Mouse (Mus musculus): ENCODE measurements around the gene Gm3336.
A peak's percentile ranks its signal among the peaks of the same experiment; 100 is the strongest.

The Gm3336 gene

DNA sequence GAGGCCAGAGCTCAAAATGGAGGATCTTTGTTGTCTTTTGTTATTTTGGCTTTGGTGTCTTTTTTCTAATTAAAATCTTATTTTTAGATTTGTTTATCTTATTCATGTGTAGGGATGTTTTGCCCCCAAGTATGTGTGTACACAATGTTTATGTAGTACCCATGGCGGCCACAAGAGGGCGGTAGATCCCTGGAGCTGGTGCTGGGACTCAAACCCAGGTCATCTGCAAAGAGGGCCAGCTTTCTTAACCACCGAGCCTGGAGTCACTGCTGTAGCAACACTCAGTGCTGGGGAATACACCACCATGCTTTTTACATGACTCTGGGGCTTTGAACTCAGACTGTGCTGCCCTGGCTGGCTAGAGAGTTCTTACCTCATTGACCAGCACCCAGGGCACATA lies 45.0 kb downstream of the Gm3336 start:
- peak in 1 of 2 experiments; percentile 67 for DNase-seq (ENCODE audit: low spot score in 2 of 2)

DNA sequence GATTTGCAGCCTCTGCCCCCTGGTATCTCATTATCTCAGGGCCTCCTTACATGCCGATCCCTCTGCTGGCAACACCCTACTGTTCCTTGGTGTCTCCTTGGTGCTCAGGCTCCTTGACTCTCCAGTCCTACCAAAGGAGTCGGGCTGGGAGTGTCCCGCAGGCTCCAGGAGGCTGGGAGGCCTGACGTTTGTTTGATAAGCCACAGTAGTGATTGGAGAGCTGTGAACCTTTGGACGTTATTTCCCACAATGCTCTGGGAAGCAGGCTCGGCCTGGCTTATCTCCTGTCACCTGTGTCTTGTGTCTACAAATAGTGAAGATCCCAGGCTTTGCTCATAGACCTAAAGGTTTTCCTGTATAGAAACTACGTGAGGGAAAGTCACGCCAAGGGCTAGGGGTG lies 45.7 kb downstream of the Gm3336 start:
- no peak for DNase-seq (ENCODE audit: low spot score in 2 of 2)

DNA sequence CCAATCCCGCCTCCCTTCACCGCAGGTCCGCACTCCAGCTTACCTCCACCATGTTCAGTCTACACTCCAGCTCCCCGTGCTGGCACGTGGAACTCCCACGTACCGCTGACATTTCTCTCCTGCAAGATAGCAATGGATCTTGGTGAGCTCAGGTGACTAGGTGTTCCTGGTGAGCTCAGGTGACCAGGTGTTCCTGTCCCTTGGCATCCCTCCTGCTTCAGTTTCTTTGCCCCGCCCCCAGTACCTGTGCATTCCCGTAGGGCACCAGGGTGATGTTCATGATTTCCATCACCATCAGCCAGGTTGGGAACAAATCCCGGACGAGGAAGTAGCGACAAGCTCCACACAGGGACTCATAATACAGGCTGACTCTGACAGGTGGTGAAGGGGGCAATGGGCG lies 46.3 kb downstream of the Gm3336 start:
- no peak for DNase-seq (ENCODE audit: low spot score in 2 of 2)

- no peak for DNase-seq (ENCODE audit: low spot score in 2 of 2)
Observed at GRCm38 (mm10) chr8:70765329-70765728, 47.0 kb downstream of the Gm3336 start.

DNA sequence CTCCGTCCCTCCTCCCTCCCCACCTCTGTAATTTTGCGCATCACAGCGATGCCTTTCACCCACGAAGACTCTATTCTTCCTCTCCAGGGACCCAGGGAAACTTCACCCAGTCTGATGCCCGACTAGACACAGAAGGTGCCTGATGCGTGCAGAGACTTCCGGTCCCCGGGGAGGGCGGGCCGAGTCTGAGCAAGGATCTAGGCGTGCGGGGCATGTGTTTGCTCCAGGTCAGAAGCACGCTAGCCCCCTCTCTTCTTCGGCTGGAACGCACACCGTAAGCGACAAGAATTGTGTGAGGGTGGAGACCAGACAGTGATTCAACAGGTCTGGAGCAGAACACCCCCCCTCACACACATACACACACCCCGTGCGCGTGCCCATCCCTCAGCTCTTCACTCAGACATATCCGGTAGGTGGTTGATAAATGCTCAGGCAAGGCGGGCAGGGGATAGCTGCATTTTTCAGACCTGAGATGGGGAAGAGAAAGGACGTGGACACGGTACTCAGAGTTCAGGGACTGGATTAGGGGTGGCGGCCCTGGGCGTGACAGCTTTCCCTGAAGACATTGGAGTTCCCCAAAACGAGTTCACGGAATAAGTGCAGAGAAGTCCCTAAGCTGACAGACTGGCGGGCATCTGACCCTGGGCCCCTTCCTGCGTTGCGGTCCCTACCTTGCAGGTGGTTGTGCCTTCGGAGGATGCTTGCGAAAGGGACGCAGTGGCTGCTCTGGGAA lies 47.7 kb downstream of the Gm3336 start:
- DNase-seq (ENCODE audit: low spot score in 2 of 2) = no peak

DNA sequence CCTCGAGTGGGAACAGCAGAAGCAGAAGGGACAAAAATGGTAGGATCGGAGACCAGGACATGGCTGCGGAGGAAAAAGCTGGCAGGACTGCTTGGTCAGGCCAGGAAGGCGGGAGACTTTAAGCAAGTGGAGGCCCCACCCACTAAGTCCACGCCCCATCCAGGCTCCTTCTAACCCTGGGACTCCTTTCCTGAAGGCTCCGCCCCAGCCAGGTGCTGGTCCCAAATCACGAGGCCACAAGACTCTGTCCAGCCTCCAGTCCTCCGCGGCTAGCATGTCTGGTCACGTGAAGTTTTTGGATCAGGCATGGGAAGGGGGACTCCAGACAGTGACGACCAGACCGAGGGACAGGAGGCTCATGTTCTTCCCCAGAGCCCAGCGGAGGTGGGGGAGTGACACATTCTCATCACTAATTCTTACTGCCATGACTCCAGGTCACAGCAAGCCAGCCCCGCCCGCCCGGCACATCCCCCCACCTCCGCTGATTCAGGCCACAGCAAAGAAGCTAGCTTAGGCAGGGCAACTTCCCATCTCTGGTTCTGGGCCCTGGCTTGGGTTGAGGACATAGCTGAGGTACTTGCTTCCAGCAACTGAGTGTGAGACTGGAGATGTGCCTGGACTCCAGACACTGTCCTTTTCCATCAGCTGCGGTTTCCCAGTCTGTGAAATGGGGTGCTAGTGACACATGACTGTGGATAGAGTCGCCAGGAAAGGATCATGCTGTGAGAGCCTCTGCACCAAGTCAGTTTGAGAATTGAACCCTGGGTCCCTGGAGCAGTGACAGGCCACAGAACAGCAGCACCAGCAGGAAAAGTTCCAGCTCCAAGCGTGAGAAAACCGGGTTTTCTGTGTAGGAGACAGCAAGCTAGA lies 48.5 kb downstream of the Gm3336 start:
- no peak for DNase-seq (ENCODE audit: low spot score in 2 of 2)

DNA sequence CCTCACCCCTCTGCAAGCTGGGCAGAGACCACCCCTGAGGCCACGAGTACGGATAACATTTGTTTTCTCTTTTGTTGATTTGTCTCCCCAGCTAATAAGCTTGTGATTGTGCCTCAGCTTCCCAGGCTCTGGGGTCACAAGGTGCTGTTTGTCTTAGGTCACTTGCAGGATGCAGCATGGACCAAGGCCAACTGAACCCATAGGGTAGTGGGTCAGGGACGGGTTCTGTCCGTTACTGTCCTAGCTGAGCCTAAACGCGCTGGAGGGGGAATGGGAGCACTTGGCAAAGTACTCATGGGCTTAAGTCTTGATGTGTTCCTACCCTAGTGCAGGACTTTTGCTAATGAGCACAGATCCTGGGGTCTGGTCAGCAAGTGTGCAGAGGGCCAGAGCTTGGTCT lies 49.2 kb downstream of the Gm3336 start:
- no peak for DNase-seq (ENCODE audit: low spot score in 2 of 2)

DNA sequence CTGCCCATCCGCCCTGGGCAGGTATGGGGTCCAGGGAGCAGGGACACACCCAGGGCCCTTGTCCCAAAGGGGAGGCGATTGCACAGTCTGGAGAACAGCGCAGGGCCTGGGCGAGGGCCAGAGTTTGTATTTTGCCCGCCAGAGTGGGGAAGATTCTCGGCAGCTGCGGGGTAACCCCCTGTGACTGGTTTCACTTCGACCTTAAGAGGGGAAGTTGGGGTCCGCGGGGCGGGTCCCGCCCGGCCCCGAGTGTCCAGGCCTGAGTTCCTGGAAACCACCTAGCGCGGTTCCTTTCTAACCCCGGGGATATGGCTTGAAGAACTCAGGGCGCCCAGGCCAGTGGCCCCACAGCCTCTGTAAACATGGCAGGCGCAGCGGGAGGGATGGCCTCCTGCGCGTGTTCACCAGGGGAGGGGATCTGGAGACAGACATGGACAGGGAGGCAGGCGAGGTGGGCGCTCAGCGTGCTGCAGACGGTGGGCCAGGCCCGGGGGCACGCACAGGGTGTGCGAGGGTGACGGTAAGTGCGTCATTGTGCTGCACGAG lies 50.0 kb downstream of the Gm3336 start:
- no peak for DNase-seq (ENCODE audit: low spot score in 2 of 2)

DNA sequence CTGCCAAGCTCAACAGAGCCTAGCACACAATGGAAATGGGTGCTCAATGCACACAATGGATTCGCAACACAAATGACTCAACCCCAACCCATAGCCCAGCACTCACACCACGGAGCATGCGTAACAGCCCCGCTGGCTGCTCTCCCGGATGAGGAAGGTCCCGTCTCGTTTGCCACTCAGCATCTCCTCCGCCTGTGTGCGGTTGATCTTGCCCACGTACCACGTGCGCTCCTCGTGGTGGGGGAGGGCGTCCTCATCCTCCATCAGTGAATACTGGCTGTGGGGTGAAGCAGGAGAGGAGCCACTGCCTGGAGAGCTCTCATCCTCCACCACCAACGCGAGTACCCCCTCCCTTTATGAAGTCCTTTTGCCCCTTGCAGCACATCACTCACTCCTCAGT lies 50.6 kb downstream of the Gm3336 start:
- DNase-seq (ENCODE audit: low spot score in 2 of 2) = no peak

GRCm38 (mm10) chr8:70769359-70769758 lies 51.0 kb downstream of the Gm3336 start:
- DNase-seq (ENCODE audit: low spot score in 2 of 2) = peak; percentile 98

DNA sequence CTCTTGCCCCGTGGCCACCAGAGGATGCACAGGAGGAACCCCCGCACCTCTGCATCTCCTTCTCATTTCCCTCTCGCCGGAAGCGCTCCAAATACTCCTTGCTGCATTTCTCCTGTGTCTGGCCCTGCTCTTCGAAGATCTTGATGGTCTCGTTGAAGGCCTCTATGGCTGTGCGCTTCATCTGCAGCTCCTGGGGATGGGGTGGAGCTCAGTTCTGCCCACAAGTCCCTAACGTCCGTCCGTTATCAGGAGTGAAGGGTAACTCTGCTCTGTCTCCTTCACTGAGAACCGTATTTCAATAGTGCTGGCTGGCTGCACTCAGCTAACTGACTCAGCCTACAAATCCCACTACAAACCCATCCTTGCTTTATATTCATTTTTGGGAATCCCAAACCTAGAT lies 51.5 kb downstream of the Gm3336 start:
- no peak for DNase-seq (ENCODE audit: low spot score in 2 of 2)

- DNase-seq (ENCODE audit: low spot score in 2 of 2) = no peak
Observed at GRCm38 (mm10) chr8:70770748-70771147, 52.4 kb downstream of the Gm3336 start.

- DNase-seq (ENCODE audit: low spot score in 2 of 2) = no peak
Observed at GRCm38 (mm10) chr8:70771217-70771616, 52.9 kb downstream of the Gm3336 start.

DNA sequence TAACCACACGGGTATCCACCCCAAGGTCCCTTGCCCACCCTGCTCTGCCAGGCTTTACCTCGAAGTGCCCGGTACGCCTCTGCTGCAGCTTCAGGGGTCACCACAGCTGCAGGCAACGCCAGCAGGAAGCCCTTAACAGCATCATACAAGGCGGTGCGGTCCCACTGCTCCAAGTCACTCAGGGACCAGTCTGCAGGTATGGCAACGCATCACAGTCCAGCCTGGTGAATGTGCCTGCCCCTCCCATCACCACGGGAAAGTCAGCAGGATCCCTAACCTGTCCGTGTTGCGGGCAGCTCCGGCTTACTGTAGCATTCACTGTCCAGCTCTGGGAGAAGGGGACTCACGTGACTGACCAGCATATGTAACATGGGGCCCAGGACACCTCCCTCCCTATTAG lies 53.7 kb downstream of the Gm3336 start:
- DNase-seq (ENCODE audit: low spot score in 2 of 2) = no peak

Measured in right cerebral cortex, adult 2 months (tissue).